Mouse (Mus musculus): ENCODE measurements around the gene Rab3b.
A peak's percentile ranks its signal among the peaks of the same experiment; 100 is the strongest.

Gene Rab3b

DNA sequence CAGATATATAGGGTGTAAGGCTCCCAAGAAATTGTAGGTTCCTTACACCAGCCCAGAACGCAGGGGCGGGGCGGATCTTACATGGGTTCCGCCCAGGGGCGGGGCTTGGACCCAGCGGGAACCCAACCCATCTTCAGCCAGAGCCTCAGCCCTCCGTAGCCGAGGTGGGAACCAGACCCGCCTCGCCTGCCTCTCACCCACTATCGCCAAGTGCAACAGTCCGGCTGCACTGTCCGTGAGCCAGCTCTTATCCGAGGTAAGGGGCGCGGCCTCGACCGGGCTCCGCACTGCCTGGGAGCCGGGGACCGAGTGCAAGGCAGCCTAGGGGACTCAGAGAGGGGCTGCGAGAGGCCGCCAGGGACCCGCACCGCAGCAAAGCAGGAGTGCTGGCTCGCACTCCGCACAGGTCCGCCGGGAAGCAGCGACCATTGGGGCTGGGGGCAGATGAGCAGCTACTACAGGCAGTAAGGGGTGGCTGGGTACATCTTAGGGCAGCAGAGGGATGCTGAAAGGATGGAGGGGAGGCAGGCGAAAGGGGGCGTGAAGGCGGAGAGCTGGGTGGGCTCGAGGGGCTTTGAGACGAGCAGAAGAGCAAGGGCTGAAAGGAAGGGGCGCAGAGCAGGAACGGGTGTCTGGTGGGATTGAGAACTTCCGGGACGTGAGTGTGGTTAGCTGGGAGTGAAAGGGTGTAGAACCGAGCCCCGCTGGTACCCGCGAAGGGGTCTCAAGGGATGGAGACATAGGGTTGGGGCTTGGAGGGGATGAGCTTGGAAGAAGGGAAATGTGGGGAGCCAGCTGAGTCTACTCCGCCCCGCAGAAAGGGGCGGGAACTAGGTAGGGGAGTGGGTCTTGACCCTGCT lies at the start of gene Rab3b:
Gene Rab3b, plus strand, starts transcription at position 101 of the 860 bp plus-strand sequence.
- DNase-seq, result peak; percentile 19 to 60

GRCm38 (mm10) chr4:108830698-108831097 lies 48.2 kb upstream of the Rab3b start:
- no peak for DNase-seq

DNA sequence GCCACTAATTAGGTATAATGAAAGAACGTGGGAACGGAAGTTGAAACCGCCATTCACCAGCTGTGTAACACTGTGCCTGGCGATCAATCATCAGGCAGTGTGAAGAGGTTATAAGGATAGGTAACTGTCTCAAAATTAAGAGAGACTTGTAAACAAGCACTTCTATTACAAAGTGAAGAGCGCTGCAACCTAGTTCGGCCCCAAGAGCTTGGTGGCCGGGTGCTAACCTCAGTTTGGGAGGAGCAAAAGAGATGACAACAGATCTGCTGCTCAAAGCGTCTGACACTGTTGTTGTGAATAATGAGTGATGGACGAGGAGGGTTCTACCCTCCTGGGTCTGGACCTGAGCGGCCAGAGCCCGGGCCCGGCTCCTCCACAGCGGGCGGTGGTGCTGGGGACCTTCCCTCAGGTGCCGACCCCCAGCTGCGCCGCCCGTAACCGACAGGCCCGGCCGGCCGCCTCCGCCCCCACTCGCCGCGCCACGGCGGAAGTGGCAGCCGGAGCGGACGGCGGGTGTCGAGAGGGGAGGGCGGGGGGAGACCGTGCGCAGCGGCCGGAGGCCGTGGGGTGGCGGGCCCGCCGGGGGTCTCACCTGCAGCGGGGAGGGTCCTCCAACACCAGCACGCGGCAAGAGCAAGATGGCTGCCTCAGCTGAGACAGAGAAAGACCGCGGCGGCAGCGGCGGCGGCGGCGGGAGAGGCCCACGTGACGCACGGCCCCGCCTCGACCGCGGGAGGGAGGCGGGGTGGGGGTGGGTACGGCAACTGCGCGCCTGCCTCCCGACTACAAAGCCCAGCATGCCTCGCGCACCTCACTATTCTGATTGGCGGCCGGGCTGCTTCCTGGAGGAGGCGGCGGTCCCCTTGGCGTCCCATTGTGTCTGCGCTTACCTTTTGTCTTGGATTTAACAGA lies 45.7 kb upstream of the Rab3b start, which contains the start of gene Btf3l4:
Gene Btf3l4, minus strand, starts transcription at position 699 of the 912 bp plus-strand sequence.
- DNase-seq, result peak; percentile 79 to 83

GRCm38 (mm10) chr4:108833828-108834114 lies 45.1 kb upstream of the Rab3b start:
- DNase-seq, result no peak

GRCm38 (mm10) chr4:108834115-108834970 lies 44.5 kb upstream of the Rab3b start, which contains the start of gene Txndc12:
Txndc12 (plus strand) TSS chr4:108834601.
- peak; percentile 57 to 73 for DNase-seq

GRCm38 (mm10) chr4:108834971-108835311 lies 43.9 kb upstream of the Rab3b start:
- DNase-seq, result no peak

GRCm38 (mm10) chr4:108835496-108835895 lies 43.4 kb upstream of the Rab3b start:
- DNase-seq, result no peak

GRCm38 (mm10) chr4:108838031-108838430 lies 40.8 kb upstream of the Rab3b start:
- no peak for DNase-seq

DNA sequence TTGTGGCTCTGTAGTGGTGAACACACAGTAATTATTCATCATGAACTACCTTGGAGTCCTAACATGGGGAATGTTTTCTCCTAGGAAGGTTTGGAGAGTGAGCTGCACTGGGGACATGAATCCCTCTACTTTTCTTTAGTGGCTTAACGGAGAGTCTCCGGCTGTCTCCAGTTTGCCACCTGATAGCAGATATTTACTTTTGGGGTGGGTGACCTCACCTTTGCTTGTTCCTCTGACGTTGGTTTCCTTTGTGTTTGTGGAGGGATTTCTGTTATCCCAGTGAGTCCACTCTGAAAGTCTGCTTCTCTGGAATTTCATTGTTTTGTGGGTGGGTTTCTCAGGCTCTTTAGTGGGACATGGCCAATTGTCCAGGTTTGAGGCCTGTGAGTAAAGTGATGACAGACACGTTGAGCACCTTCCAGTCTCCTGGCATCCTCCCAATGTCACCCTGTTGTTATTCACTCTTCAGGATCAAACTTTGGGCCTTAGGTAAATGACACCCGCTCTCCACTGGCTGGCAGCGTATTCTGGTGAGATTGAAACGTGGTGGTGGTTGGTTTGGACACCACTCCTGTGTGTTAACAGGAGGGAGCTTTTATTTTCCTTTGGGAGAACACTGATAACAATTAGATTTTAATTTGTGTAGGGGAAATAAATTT lies 36.8 kb upstream of the Rab3b start:
- no peak for DNase-seq

GRCm38 (mm10) chr4:108843336-108843735 lies 35.5 kb upstream of the Rab3b start:
- no peak for DNase-seq

DNA sequence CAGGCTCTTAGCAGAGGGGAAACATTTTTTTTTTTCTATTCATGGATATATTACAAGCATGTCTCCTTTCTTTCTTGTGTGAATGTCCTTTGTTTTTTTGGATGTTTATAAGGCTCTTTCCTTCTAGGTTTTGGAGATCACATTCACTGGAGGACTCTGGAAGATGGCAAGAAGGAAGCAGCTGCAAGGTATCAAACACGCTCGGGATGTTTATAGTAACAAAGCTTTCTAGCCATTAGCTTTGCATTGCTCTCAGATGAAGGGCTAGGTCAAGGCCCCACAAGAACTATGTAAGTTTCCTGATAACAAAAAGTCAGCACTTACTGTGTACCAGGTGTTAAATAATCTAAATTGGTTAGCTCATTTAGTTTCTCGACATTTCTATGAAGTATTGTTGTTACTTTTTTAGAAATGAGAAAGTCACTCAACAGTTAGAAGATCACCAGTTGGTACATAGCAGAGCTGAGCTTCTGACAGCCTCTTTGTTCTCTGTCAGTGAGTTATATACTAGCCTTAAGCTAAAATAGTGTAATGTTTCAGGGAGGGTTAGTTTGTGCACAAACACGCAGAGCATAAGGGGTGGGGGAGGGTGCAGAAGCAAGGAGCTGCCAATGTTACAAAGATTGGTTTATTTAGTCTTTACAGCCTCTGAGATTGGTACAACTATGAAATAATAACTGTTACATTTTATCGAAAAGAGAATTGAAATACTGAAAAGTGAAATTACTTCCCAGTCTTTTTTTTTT lies 32.9 kb upstream of the Rab3b start:
- no peak for DNase-seq

DNA sequence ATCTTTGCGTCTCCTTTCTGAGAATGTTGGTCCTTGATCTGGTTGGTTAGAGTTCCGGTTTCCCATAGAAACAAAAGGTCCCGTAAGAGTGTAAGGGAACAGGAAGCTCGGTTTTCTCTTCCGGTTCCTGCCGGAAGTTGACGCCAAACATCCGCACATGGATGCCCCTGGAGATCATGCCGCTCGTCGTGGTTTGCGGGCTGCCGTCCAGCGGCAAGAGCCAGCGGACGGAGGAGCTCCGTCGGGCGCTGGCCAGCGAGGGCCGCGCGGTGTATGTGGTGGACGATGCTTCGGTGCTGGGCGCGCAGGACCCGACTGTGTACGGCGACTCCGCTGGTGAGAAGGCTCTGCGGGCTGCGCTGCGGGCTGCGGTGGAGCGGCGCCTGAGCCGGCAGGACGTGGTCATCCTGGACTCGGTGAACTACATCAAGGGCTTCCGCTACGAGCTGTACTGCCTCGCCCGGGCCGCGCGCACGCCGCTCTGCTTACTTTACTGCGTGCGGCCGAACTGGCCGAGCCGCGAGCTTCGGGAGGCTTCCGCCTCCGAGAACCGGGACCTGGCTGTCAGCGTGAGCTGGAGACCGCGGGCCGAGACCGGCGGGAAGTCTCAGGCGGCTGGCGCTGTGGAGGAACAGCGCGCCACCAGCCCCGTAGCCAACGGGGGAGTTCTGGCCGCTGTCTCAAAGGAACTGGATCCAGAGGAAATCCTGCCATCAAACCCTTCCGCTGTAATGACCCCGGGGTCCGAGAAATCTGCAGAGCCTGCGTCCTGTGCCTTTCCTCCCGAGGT lies 31.0 kb upstream of the Rab3b start, which contains the start of gene Kti12:
Gene Kti12, plus strand, starts transcription at position 71 of the 790 bp plus-strand sequence.
- peak; percentile 57 to 60 for DNase-seq

DNA sequence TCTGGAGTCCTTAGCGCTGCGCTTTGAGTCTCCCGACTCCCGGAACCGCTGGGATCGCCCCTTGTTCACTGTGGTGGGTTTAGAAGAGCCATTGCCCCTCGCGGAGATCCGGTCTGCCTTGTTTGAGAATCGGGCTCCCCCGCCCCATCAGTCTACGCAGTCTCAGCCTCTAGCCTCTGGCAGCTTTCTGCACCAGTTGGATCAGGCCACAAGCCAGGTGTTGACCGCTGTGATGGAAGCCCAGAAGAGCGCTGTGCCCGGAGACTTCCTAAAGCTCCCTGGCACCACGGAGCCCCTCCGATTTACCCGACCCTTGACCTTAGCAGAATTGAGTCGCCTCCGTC lies 30.4 kb upstream of the Rab3b start, which contains the start of gene A730015C16Rik:
Gene A730015C16Rik, minus strand, starts transcription at position 115 of the 344 bp plus-strand sequence.
- no peak for DNase-seq

GRCm38 (mm10) chr4:108866806-108867205 lies 12.1 kb upstream of the Rab3b start:
- no peak for DNase-seq

GRCm38 (mm10) chr4:108869730-108870374 lies 9.0 kb upstream of the Rab3b start:
- DNase-seq, result peak; percentile 7 to 72

GRCm38 (mm10) chr4:108873746-108874145 lies 5.1 kb upstream of the Rab3b start:
- no peak for DNase-seq

GRCm38 (mm10) chr4:108877901-108878300 lies 962 bp upstream of the Rab3b start:
- no peak for DNase-seq

DNA sequence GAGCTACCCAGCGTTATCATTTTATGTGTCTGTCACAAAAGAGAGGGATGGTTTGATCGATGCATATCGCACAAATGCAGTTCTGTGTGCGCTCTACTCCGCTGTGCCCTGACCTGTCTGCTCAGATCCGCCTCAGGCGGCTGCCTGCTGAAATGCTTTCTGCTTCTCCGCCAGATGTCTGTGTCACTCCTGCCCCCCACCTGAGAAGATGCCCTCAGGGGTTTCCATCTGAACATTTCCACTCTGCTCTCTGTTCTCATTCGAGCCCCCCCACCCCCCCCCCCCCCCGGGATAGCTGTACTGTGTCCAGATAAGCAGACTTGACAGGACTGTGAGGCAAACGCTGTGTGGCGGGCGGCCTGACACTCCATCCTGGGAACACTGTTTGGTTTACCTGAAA lies 5.0 kb downstream of the Rab3b start:
- no peak for DNase-seq

GRCm38 (mm10) chr4:108887456-108887855 lies 8.6 kb downstream of the Rab3b start:
- DNase-seq, result no peak

DNA sequence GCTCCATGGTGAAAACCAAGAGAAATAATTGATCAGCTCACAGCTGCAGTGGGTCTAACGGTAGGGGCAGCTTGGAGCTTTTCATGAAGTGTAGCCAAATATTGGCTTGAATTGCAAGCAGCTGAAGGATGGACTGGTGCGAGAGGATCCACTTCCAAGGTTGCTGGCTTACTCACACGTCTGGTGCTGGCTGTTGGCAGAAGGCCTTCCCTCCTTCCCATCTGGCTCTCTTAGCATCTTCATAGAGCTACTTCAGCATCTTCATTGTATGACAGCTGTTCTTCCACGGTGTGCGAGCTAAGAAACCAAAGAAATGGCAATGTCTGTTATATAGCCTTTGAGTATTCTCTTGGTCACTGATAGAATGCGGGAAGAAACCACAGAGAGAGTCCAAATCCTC lies 12.0 kb downstream of the Rab3b start:
- no peak for DNase-seq
